Mouse (Mus musculus): ENCODE data around the gene Unc5cl. TPM values are rescaled to one million over a fixed set of nuclear protein-coding genes. Genes with fewer than 3 reads are reported as not detected.

The Unc5cl gene
- polyA plus RNA-seq, 1 experiment from 2014 or later, result 0.14 TPM

- Histone ChIP-seq H3K27me3 (no peaks in the 10 kb centered on the region), H3K36me3 (no peaks in the 10 kb centered on the region), H3K9ac (no peak overlapping the region), H3K4me1 (peaks cover 25% of the 10 kb centered on the region), H3K27ac (no peak overlapping the region), H3K9me3 (no peaks in the 10 kb centered on the region), H3K4me2 (no peak overlapping the region), H3K4me3 (no peak overlapping the region)
- ATAC-seq (ENCODE audit: insufficient number of reproducible peaks, low FRiP score, low TSS enrichment, low read depth), result no peak
- WGBS, result 58% methylated on average over 6 of the region's 6 CpGs
Observed at GRCm38 (mm10) chr17:48433689-48434330, 20.9 kb upstream of the Unc5cl start.

DNA sequence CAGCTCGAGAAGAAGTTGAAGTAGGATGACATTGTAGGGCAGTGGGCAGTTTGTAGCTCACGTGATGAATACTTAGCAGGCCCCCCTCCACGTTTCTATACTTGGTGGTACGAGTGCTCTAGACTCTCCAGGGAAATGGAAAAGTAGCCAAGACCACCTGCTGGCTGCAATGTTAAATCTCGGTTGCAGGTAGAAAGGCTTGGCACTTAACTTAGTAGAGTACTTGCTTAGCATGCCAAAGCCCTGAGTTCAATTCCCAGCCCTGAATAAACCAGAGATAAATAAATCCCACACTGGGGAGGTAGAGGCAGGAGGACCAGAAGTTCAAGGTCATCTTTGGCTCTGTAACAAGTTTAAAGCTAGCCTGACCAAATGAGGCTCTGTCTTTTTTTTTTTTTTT, 20.2 kb upstream of the Unc5cl start:
- Histone ChIP-seq H3K36me3 (no peaks in the 10 kb centered on the region), H3K4me2 (no peak overlapping the region), H3K27me3 (no peaks in the 10 kb centered on the region), H3K27ac (no peak overlapping the region), H3K4me3 (no peak overlapping the region), H3K9me3 (no peaks in the 10 kb centered on the region), H3K9ac (no peak overlapping the region), H3K4me1 (peaks cover 25% of the 10 kb centered on the region)
- 68% methylated on average over 5 of the region's 5 CpGs for WGBS
- no peak for ATAC-seq (ENCODE audit: insufficient number of reproducible peaks, low FRiP score, low TSS enrichment, low read depth)

DNA sequence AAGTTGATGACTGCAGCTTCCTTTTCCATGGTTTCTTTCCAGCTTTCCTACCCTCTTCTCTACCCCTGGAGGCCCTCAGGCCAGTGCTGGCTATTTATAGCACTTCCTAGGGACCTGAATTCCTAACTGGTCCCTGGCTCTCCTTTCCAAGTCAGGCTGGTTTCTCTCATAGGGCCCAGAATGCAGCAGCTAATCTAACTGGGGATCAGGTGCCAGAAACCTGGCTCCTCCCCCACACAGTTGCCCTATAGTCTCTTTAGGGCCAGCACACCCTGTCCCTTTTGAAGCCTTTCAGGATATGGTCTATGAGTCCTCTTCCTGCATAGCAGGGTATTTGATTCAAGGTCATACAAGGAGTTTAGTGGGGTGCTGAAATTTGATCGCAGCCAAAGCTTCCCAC, 18.2 kb upstream of the Unc5cl start:
- H3K9me3 ChIP-seq, result no peaks in the 10 kb centered on the region
- H3K4me3 ChIP-seq, result no peak overlapping the region
- H3K36me3 ChIP-seq, result no peaks in the 10 kb centered on the region
- H3K9ac ChIP-seq, result no peak overlapping the region
- ATAC-seq (ENCODE audit: insufficient number of reproducible peaks, low FRiP score, low TSS enrichment, low read depth), result no peak; the same call in 1 of the 2 replicates
- WGBS, result 48% methylated on average over 1 of the region's 1 CpGs
- H3K27me3 ChIP-seq, result no peaks in the 10 kb centered on the region
- H3K27ac ChIP-seq, result peak overlapping the region; percentile 76
- no peak overlapping the region for H3K4me2 ChIP-seq
- H3K4me1 ChIP-seq, result peaks cover 20% of the 10 kb centered on the region

GRCm38 (mm10) chr17:48437421-48437911, 17.2 kb upstream of the Unc5cl start:
- no peak overlapping the region for H3K4me3 ChIP-seq
- peak overlapping the region; percentile 76 for H3K27ac ChIP-seq
- H3K27me3 ChIP-seq, result no peaks in the 10 kb centered on the region
- H3K36me3 ChIP-seq, result no peaks in the 10 kb centered on the region
- no peaks in the 10 kb centered on the region for H3K9me3 ChIP-seq
- H3K4me1 ChIP-seq, result peaks cover 20% of the 10 kb centered on the region
- H3K9ac ChIP-seq, result no peak overlapping the region
- peak; percentile 67 for ATAC-seq (ENCODE audit: insufficient number of reproducible peaks, low FRiP score, low TSS enrichment, low read depth)
- WGBS, result 33% methylated on average over 7 of the region's 7 CpGs
- no peak overlapping the region for H3K4me2 ChIP-seq

GRCm38 (mm10) chr17:48442745-48443457, 11.8 kb upstream of the Unc5cl start:
- no peak overlapping the region for H3K9ac ChIP-seq
- no peak for ATAC-seq (ENCODE audit: insufficient number of reproducible peaks, low FRiP score, low TSS enrichment, low read depth)
- H3K36me3 ChIP-seq, result no peaks in the 10 kb centered on the region
- no peaks in the 10 kb centered on the region for H3K9me3 ChIP-seq
- no peak overlapping the region for H3K4me2 ChIP-seq
- H3K4me3 ChIP-seq, result no peak overlapping the region
- no peaks in the 10 kb centered on the region for H3K27me3 ChIP-seq
- H3K27ac ChIP-seq, result no peak overlapping the region
- H3K4me1 ChIP-seq, result no peaks in the 10 kb centered on the region
- 50% methylated on average over 7 of the region's 7 CpGs for WGBS

DNA sequence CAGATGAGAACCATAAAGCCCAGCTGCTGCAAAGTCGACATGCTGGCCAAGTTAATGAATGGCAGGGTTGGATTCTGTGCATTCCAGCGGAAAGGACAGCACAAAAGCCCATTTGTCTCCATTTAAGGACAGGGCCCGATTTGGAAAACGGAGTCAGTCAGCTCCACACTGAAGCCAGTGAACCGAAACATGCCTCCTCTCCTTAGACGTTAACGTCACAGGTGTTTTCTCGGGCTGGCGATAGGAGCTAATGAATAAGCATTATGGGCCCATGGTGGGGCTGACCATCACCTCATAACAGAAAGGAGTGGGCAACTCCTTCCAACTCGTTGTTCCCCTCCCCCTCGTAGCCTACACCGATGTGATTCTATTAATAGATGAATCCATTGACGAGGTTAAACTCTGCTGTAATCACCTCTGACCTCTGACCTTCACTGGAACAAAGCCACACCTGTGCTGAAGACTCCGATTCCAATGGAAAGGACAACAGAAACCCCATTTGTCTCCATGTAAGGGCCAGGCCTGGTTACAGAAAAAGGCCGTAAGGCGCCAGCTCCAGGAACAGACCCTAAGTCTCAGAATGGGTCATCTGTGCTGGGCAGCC, 11.1 kb upstream of the Unc5cl start:
- 70% methylated on average over 16 of the region's 16 CpGs for WGBS
- Histone ChIP-seq H3K9me3 (no peaks in the 10 kb centered on the region), H3K27ac (no peak overlapping the region), H3K4me3 (no peak overlapping the region), H3K9ac (no peak overlapping the region), H3K27me3 (no peaks in the 10 kb centered on the region), H3K4me2 (no peak overlapping the region), H3K36me3 (no peaks in the 10 kb centered on the region), H3K4me1 (no peaks in the 10 kb centered on the region)
- no peak for ATAC-seq (ENCODE audit: insufficient number of reproducible peaks, low FRiP score, low TSS enrichment, low read depth)

- Histone ChIP-seq H3K27ac (no peak overlapping the region), H3K4me3 (no peak overlapping the region), H3K4me2 (no peak overlapping the region), H3K9me3 (no peaks in the 10 kb centered on the region), H3K36me3 (no peaks in the 10 kb centered on the region), H3K4me1 (no peaks in the 10 kb centered on the region), H3K27me3 (no peaks in the 10 kb centered on the region), H3K9ac (no peak overlapping the region)
- no peak for ATAC-seq (ENCODE audit: insufficient number of reproducible peaks, low FRiP score, low TSS enrichment, low read depth)
- 67% methylated on average over 8 of the region's 8 CpGs for WGBS
Observed at GRCm38 (mm10) chr17:48447675-48448074, 7.0 kb upstream of the Unc5cl start.

DNA sequence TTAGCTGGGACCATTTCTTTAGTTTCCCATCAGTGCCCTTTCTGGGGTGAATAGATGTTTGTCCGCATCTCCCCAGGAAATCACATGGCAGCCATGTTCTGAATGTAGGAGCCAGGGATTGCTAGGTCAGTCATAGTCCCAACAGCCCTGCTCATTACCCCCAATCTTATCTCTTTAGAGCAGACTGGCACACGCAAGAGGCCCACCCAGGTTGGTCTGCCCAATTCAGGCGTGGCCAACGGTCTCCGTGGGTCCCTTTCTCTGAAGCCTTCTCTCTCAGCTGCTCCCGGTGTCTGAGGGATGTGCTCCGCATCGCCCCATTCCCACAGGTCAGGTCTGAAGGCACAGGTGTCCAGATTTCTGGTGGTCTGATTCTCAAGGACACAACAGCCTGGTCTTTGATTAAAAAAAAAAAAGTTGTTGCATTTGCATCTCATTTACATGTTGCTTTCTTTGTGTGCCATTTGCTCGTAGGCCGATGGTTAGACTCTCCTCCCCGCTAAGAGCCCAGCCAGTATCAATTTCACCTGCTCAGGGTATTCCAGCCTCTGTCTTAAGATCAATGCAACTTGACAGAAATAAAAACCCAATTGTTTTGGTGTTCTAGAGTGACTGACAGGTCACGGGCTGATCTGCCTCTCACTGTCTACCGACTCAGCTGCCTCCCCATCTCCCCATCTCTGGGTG, 3.9 kb upstream of the Unc5cl start:
- 83% methylated on average over 13 of the region's 13 CpGs for WGBS
- Histone ChIP-seq H3K4me2 (no peak overlapping the region), H3K9ac (no peak overlapping the region), H3K27me3 (no peaks in the 10 kb centered on the region), H3K4me1 (no peaks in the 10 kb centered on the region), H3K4me3 (no peak overlapping the region), H3K9me3 (no peaks in the 10 kb centered on the region), H3K36me3 (no peaks in the 10 kb centered on the region), H3K27ac (no peak overlapping the region)
- ATAC-seq (ENCODE audit: insufficient number of reproducible peaks, low FRiP score, low TSS enrichment, low read depth), result no peak

DNA sequence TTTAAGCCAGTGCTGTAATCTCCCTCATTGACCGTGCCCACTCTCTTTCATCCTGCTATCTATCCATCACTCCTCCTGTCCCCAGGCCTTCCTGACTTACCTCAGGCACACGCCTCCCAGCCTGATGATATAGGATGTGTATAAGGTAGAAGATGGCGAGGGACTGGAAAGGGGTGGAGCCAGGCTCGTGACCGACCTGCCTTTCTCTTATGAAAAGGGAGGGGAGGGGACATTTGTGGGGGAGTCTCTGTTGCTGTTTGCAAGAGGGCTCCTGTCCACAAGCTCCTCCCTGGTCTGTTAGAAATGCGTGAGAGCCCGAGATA, 3.4 kb upstream of the Unc5cl start, which contains the start of gene Tspo2:
TSS of gene Tspo2 (minus strand) at position 170 of the 323 bp plus-strand sequence.
- Histone ChIP-seq H3K27ac (no peak within 1 kb of the TSS), H3K4me1 (no peaks in the 10 kb centered on the region), H3K4me2 (no peak within 1 kb of the TSS), H3K36me3 (no peaks in the 10 kb centered on the region), H3K9ac (no peak within 1 kb of the TSS), H3K9me3 (no peaks in the 10 kb centered on the region), H3K4me3 (no peak within 1 kb of the TSS), H3K27me3 (no peaks in the 10 kb centered on the region)
- ATAC-seq (ENCODE audit: insufficient number of reproducible peaks, low FRiP score, low TSS enrichment, low read depth), result no peak
- 54% methylated on average over 7 of the region's 7 CpGs for WGBS

- no peak overlapping the region for H3K27ac ChIP-seq
- no peaks in the 10 kb centered on the region for H3K27me3 ChIP-seq
- H3K9ac ChIP-seq, result no peak overlapping the region
- 67% methylated on average over 9 of the region's 9 CpGs for WGBS
- no peaks in the 10 kb centered on the region for H3K4me1 ChIP-seq
- no peak overlapping the region for H3K4me3 ChIP-seq
- no peak for ATAC-seq (ENCODE audit: insufficient number of reproducible peaks, low FRiP score, low TSS enrichment, low read depth)
- H3K4me2 ChIP-seq, result no peak overlapping the region
- no peaks in the 10 kb centered on the region for H3K9me3 ChIP-seq
- no peaks in the 10 kb centered on the region for H3K36me3 ChIP-seq
Observed at GRCm38 (mm10) chr17:48451753-48452444, 2.8 kb upstream of the Unc5cl start.

GRCm38 (mm10) chr17:48453489-48453888, 1.2 kb upstream of the Unc5cl start:
- H3K9ac ChIP-seq, result no peak overlapping the region
- H3K9me3 ChIP-seq, result no peaks in the 10 kb centered on the region
- no peak overlapping the region for H3K27ac ChIP-seq
- no peak overlapping the region for H3K4me2 ChIP-seq
- no peaks in the 10 kb centered on the region for H3K4me1 ChIP-seq
- no peak for ATAC-seq (ENCODE audit: insufficient number of reproducible peaks, low FRiP score, low TSS enrichment, low read depth)
- H3K4me3 ChIP-seq, result no peak overlapping the region
- WGBS, result 67% methylated on average over 7 of the region's 7 CpGs
- H3K27me3 ChIP-seq, result no peaks in the 10 kb centered on the region
- H3K36me3 ChIP-seq, result no peaks in the 10 kb centered on the region

Data from limb, embryonic 15.5 days (tissue).